Mouse (Mus musculus) limb, embryonic 14.5 days (tissue): ENCODE measurements around the gene Shisa3. TPM values are rescaled to one million over a fixed set of nuclear protein-coding genes. Genes with fewer than 3 reads are reported as not detected.
A peak's percentile ranks its signal among the peaks of the same experiment; 100 is the strongest.

ENCODE experiments used
- ATAC-seq: fragments of 200-750 bp; cut with Nextera tagmentation; 2 replicates; pipeline ENCODE4 v1.8.0; 2017; ENCODE audit warnings: low read depth, moderate number of reproducible peaks, moderate TSS enrichment; ENCODE audit not compliant: low FRiP score
- DNase-seq: peaks from one replicate; pipeline ENCODE4 v3.0.0-alpha.2; 2015; ENCODE audit warnings: low spot score
- H3K27ac ChIP-seq: fragments of 300-500 bp; sonication (generic); replicated peaks from 2 replicates; pipeline ENCODE4 v1.5.1; 2014; ENCODE audit warnings: low read depth, mild to moderate bottlenecking, low read length, moderate library complexity, mixed read lengths
- H3K27me3 ChIP-seq: fragments of 300-500 bp; sonication (generic); 2 replicates; pipeline ENCODE4 v1.6.1; 2014; ENCODE audit warnings: low read length, mixed read lengths; ENCODE audit not compliant: control insufficient read depth, insufficient read depth
- H3K36me3 ChIP-seq: fragments of 300-500 bp; sonication (generic); 2 replicates; pipeline ENCODE4 v1.6.1; 2014; ENCODE audit warnings: mild to moderate bottlenecking, low read length, moderate library complexity, mixed read lengths; ENCODE audit not compliant: control insufficient read depth, insufficient read depth
- H3K4me1 ChIP-seq: fragments of 300-500 bp; sonication (generic); 2 replicates; pipeline ENCODE4 v1.6.1; 2014; ENCODE audit warnings: antibody characterized with exemption, low read length, mixed read lengths; ENCODE audit not compliant: control insufficient read depth, insufficient read depth
- H3K4me2 ChIP-seq: fragments of 300-500 bp; sonication (generic); replicated peaks from 2 replicates; pipeline ENCODE4 v1.6.1; 2014; ENCODE audit warnings: low read depth, mild to moderate bottlenecking, low read length, moderate library complexity; ENCODE audit not compliant: severe bottlenecking
- H3K4me3 ChIP-seq: fragments of 300-500 bp; sonication (generic); replicated peaks from 2 replicates; pipeline ENCODE4 v1.5.1; 2014; ENCODE audit warnings: low read length
- H3K9ac ChIP-seq: fragments of 300-500 bp; sonication (generic); 2 replicates; pipeline ENCODE4 v1.6.1; 2014; ENCODE audit warnings: mild to moderate bottlenecking, low read depth, low read length, moderate library complexity; ENCODE audit not compliant: severe bottlenecking
- H3K9me3 ChIP-seq: fragments of 300-500 bp; sonication (generic); 2 replicates; pipeline ENCODE4 v1.6.1; 2016; ENCODE audit warnings: low read length; ENCODE audit not compliant: control insufficient read depth
- POLR2A ChIP-seq: fragments of 200-500 bp; IDR thresholded peaks from 2 replicates; pipeline ENCODE4 v1.8.0; 2012; ENCODE audit warnings: inconsistent platforms, mild to moderate bottlenecking, moderate library complexity, borderline replicate concordance; ENCODE audit not compliant: insufficient read depth, insufficient read length; ENCODE audit errors: extremely low read depth
- WGBS: fragments of 180-500 bp; shearing (Covaris S2); extraction: QIAGEN DNeasy Blood & Tissue Kit; methylation state at CpG from one replicate; pipeline ENCODE4 v1.1.7; 2014; 5-methylcytosine and 5-hydroxymethylcytosine counted together
- polyA plus RNA-seq, 2 experiments: library from polyadenylated mRNA; depleted of rRNA in 1 of 2; stranded (reverse) in 1 of 2; unstranded in 1 of 2; fragments of >200 nt; fragmentation: Nextera tagmentation in 1 of 2; extraction: Ambion mirVana in 1 of 2; gene quantifications; 2 replicates each; pipeline versions ENCODE4 v1.2.1 to v1.2.3; 2012 to 2014

Gene Shisa3
- polyA plus RNA-seq, 2 experiments, result 4.6 to 6.3 TPM

GRCm38 (mm10) chr5:67633831-67634268 lies 26.2 kb downstream of the Shisa3 start:
- no peak for DNase-seq
- Histone ChIP-seq H3K9me3 (no peaks in the 10 kb centered on the region), H3K9ac (no peak overlapping the region), H3K4me2 (no peak overlapping the region), H3K36me3 (no peaks in the 10 kb centered on the region), H3K27me3 (peaks cover 15% of the 10 kb centered on the region), H3K4me3 (no peak overlapping the region), H3K27ac (no peak overlapping the region), H3K4me1 (peaks cover 9% of the 10 kb centered on the region; the same call in 1 of the 2 replicates)
- ATAC-seq, result no peak
- 35% methylated on average over 10 of the region's 10 CpGs for WGBS
- TF ChIP-seq POLR2A, result no peak

GRCm38 (mm10) chr5:67634339-67634738 lies 26.7 kb downstream of the Shisa3 start:
- Histone ChIP-seq H3K9me3 (no peaks in the 10 kb centered on the region), H3K4me1 (peaks cover 9% of the 10 kb centered on the region; the same call in 1 of the 2 replicates), H3K36me3 (no peaks in the 10 kb centered on the region), H3K27me3 (peaks cover 18% of the 10 kb centered on the region), H3K4me3 (no peak overlapping the region), H3K9ac (no peak overlapping the region), H3K27ac (no peak overlapping the region), H3K4me2 (no peak overlapping the region)
- no peak for TF ChIP-seq POLR2A
- DNase-seq (no peak), ATAC-seq (no peak)
- 54% methylated on average over 3 of the region's 3 CpGs for WGBS

- WGBS, result 19% methylated on average over 8 of the region's 8 CpGs
- Histone ChIP-seq H3K4me1 (peaks cover 30% of the 10 kb centered on the region), H3K27me3 (peaks cover 30% of the 10 kb centered on the region), H3K9me3 (no peaks in the 10 kb centered on the region), H3K27ac (no peak overlapping the region), H3K4me2 (no peak overlapping the region; the same call in 1 of the 2 replicates), H3K4me3 (no peak overlapping the region), H3K36me3 (no peaks in the 10 kb centered on the region), H3K9ac (no peak overlapping the region)
- DNase-seq (no peak), ATAC-seq (0 out of 2 replicates have a peak, but pooled peaks have one; percentile 28)
- no peak for TF ChIP-seq POLR2A
These were observed 33.1 kb downstream of the Shisa3 start for GRCm38 (mm10) chr5:67640596-67641312.

- no peak overlapping the region for H3K4me2 ChIP-seq
- H3K36me3 ChIP-seq, result no peaks in the 10 kb centered on the region
- peaks cover 28% of the 10 kb centered on the region for H3K27me3 ChIP-seq
- DNase-seq (peak; percentile 40), ATAC-seq (no peak)
- no peaks in the 10 kb centered on the region for H3K9me3 ChIP-seq
- no peak for TF ChIP-seq POLR2A
- H3K4me3 ChIP-seq, result no peak overlapping the region
- H3K27ac ChIP-seq, result no peak overlapping the region
- peaks cover 38% of the 10 kb centered on the region for H3K4me1 ChIP-seq
- H3K9ac ChIP-seq, result no peak overlapping the region
- 4% methylated on average over 8 of the region's 8 CpGs for WGBS
These were observed 33.9 kb downstream of the Shisa3 start for GRCm38 (mm10) chr5:67641406-67642120.

GRCm38 (mm10) chr5:67643537-67644255 lies 36.0 kb downstream of the Shisa3 start:
- Histone ChIP-seq H3K4me1 (peaks cover 37% of the 10 kb centered on the region), H3K9me3 (no peaks in the 10 kb centered on the region), H3K36me3 (no peaks in the 10 kb centered on the region), H3K27ac (no peak overlapping the region), H3K4me3 (no peak overlapping the region), H3K4me2 (no peak overlapping the region), H3K27me3 (peaks cover 27% of the 10 kb centered on the region), H3K9ac (no peak overlapping the region)
- WGBS, result 93% methylated on average over 5 of the region's 5 CpGs
- DNase-seq (no peak), ATAC-seq (no peak)
- no peak for TF ChIP-seq POLR2A
